Mouse (Mus musculus): ENCODE data around the gene Ankfy1. TPM values are rescaled to one million over a fixed set of nuclear protein-coding genes. Genes with fewer than 3 reads are reported as not detected.

Ankfy1 gene
- total and polyA plus RNA-seq, 2 experiments from 2014 or later: 15.7 to 55.8 TPM

DNA sequence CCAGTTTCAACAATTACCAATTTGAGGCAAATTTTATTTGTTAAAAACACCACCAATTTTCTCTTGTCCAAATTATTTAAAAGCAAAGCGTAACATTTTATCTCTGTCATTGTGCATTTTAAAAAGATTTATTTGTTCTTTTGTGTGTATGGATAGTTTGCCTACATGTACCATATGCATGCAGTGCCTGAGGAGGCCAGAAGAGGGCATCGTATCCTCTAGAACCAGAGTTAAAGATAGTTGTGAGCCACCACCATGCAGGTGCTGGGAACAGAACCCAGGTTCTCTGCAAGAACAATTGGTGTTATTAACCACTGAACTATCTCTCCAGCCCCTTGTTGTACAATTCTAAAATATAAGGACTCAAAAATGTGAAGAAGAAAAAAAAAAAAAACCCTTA is 124.4 kb downstream of the Ankfy1 start:
- WGBS: 78% methylated on average over 2 of the region's 2 CpGs
- Histone ChIP-seq H3K27ac (ENCODE audit: low read depth, low read length) (no peak overlapping the region), H3K27me3 (ENCODE audit: insufficient read depth, low read length) (no peaks in the 10 kb centered on the region), H3K4me3 (ENCODE audit: low read depth, low read length) (no peak overlapping the region), H3K4me2 (ENCODE audit: low read depth) (no peak overlapping the region), H3K4me1 (ENCODE audit: insufficient read depth) (no peaks in the 10 kb centered on the region), H3K9me3 (ENCODE audit: low read length) (no peaks in the 10 kb centered on the region), H3K9ac (no peak overlapping the region), H3K36me3 (ENCODE audit: insufficient read depth) (peaks cover 10% of the 10 kb centered on the region)
- TF ChIP-seq CTCF (IDR thresholded peaks at IDR 0.05; ENCODE audit: low read depth): no peak
- no peak for ATAC-seq
- DNase-seq: no peak

DNA sequence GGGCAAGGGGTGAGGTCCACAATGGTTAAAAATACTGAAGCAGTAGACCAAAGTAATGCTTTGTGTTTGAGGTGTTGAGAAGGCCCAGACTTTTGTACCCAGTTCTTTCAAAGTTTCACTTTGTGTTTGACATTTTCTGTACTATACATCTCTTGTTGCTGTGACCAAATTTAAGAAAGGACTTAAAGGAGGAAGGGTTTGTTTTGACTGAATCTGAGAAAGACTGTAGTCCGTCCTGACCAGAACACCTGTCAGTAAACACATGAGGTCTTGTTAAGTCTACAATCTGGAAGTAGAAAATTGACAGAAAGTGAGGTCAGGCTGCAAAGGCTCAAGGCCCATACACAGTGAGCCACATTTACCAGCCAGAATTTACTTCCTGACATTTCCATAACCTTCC is 127.1 kb downstream of the Ankfy1 start:
- 73% methylated on average over 1 of the region's 1 CpGs for WGBS
- no peak overlapping the region for H3K4me2 ChIP-seq (ENCODE audit: low read depth)
- H3K9ac ChIP-seq: no peak overlapping the region
- H3K27me3 ChIP-seq (ENCODE audit: insufficient read depth, low read length): no peaks in the 10 kb centered on the region
- no peaks in the 10 kb centered on the region for H3K4me1 ChIP-seq (ENCODE audit: insufficient read depth)
- no peaks in the 10 kb centered on the region for H3K9me3 ChIP-seq (ENCODE audit: low read length)
- no peak for DNase-seq
- no peak for TF ChIP-seq CTCF (IDR thresholded peaks at IDR 0.05; ENCODE audit: low read depth)
- H3K36me3 ChIP-seq (ENCODE audit: insufficient read depth): peaks cover 32% of the 10 kb centered on the region
- no peak for ATAC-seq
- H3K4me3 ChIP-seq (ENCODE audit: low read depth, low read length): no peak overlapping the region
- no peak overlapping the region for H3K27ac ChIP-seq (ENCODE audit: low read depth, low read length)

DNA sequence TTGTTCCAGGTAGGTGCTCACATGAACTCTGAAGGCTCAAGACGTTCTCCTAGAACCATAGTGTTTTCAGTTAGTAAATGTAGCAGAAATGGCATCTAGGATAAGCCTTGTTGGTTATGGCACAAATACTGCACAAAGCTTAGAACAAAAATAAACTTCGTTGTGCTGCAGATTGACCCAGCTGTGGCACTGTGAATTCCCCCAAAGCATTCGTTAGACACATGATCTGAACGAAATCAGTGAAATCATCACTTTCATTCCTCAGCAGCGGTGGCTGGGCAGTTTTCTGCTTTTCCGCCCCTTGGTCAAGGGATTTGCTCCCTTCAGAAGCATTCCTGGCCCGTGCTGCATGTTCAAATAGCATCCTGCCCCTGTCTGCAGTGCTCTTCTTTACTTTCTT is 128.3 kb downstream of the Ankfy1 start:
- no peak overlapping the region for H3K9ac ChIP-seq
- H3K4me1 ChIP-seq (ENCODE audit: insufficient read depth): no peaks in the 10 kb centered on the region
- peaks cover 36% of the 10 kb centered on the region for H3K36me3 ChIP-seq (ENCODE audit: insufficient read depth)
- no peak overlapping the region for H3K27ac ChIP-seq (ENCODE audit: low read depth, low read length)
- DNase-seq (no peak), ATAC-seq (no peak)
- H3K27me3 ChIP-seq (ENCODE audit: insufficient read depth, low read length): no peaks in the 10 kb centered on the region
- no peak overlapping the region for H3K4me2 ChIP-seq (ENCODE audit: low read depth)
- no peak overlapping the region for H3K4me3 ChIP-seq (ENCODE audit: low read depth, low read length)
- 89% methylated on average over 7 of the region's 7 CpGs for WGBS
- TF ChIP-seq CTCF (IDR thresholded peaks at IDR 0.05; ENCODE audit: low read depth): no peak
- no peaks in the 10 kb centered on the region for H3K9me3 ChIP-seq (ENCODE audit: low read length)

DNA sequence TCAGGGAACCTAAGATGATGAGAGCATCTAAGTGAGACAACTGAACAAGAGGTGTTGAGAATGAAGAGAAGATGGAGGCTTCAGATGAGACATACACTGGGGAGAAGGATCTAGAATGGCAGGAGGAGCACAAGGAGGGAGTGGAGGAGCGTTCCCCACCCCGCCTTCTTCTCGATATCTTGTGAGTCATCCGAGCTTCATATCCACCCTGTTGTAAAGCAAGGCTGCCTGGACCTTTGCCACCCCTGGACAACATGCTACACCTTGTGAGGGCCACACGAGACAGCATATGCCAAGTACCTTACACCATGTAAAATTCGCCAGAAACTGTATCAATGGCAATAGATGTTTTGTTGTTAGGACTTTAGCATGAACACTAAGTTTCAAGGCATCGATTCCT is 131.2 kb downstream of the Ankfy1 start:
- no peaks in the 10 kb centered on the region for H3K4me1 ChIP-seq (ENCODE audit: insufficient read depth)
- DNase-seq: no peak
- H3K9me3 ChIP-seq (ENCODE audit: low read length): no peaks in the 10 kb centered on the region
- H3K4me3 ChIP-seq (ENCODE audit: low read depth, low read length): no peak overlapping the region
- whole genome bisulfite sequencing: 93% methylated on average over 7 of the region's 7 CpGs
- peaks cover 52% of the 10 kb centered on the region for H3K36me3 ChIP-seq (ENCODE audit: insufficient read depth)
- no peak for ATAC-seq
- no peaks in the 10 kb centered on the region for H3K27me3 ChIP-seq (ENCODE audit: insufficient read depth, low read length)
- no peak for TF ChIP-seq CTCF (IDR thresholded peaks at IDR 0.05; ENCODE audit: low read depth)
- H3K9ac ChIP-seq: no peak overlapping the region
- no peak overlapping the region for H3K4me2 ChIP-seq (ENCODE audit: low read depth)
- no peak overlapping the region for H3K27ac ChIP-seq (ENCODE audit: low read depth, low read length)

Small RNA genes lying within 50 kb of the gene (microRNA-seq; reads per million reads assigned to microRNA genes)
- 0 reads per million in 2 experiments for gene Gm25678

Other genes with a start within 250 kb of the Ankfy1 start
- gene Mybbp1a, start 248.7 kb upstream of the Ankfy1 start, total RNA-seq (2014; rRNA removed): 36.9 and 38.0 TPM in 2 replicates
- gene Mybbp1a, start 248.7 kb upstream of the Ankfy1 start, polyA plus RNA-seq (2015; fragmentation: Nextera tagmentation; extraction: Ambion mirVana): 50.0 and 52.4 TPM in 2 replicates
- 38.8 and 40.1 TPM in 2 replicates for gene Spns2, start 200.1 kb upstream of the Ankfy1 start, total RNA-seq (2014; rRNA removed)
- gene Spns2, start 200.1 kb upstream of the Ankfy1 start, polyA plus RNA-seq (2015; fragmentation: Nextera tagmentation; extraction: Ambion mirVana): 6.5 and 6.7 TPM in 2 replicates
- 0.15 TPM in 1 of 2 replicates, not detected in the other for gene Spns3, start 139.5 kb upstream of the Ankfy1 start, total RNA-seq (2014; rRNA removed)
- gene Spns3, start 139.5 kb upstream of the Ankfy1 start, polyA plus RNA-seq (2015; fragmentation: Nextera tagmentation; extraction: Ambion mirVana): 0.06 and 0.07 TPM in 2 replicates
- 56.4 and 61.2 TPM in 2 replicates for gene Ube2g1, start 82.7 kb upstream of the Ankfy1 start, total RNA-seq (2014; rRNA removed)
- 76.8 and 82.1 TPM in 2 replicates for gene Ube2g1, start 82.7 kb upstream of the Ankfy1 start, polyA plus RNA-seq (2015; fragmentation: Nextera tagmentation; extraction: Ambion mirVana)
- 6.8 and 7.8 TPM in 2 replicates for gene Cyb5d2, start 106.1 kb downstream of the Ankfy1 start, total RNA-seq (2014; rRNA removed)
- gene Cyb5d2, start 106.1 kb downstream of the Ankfy1 start, polyA plus RNA-seq (2015; fragmentation: Nextera tagmentation; extraction: Ambion mirVana): 6.1 and 8.4 TPM in 2 replicates
- gene Zzef1, start 106.2 kb downstream of the Ankfy1 start, total RNA-seq (2014; rRNA removed): 31.5 and 37.6 TPM in 2 replicates
- 4.1 and 7.6 TPM in 2 replicates for gene Zzef1, start 106.2 kb downstream of the Ankfy1 start, polyA plus RNA-seq (2015; fragmentation: Nextera tagmentation; extraction: Ambion mirVana)